Mouse (Mus musculus): ENCODE measurements around the gene Gm11042. TPM values are rescaled to one million over a fixed set of nuclear protein-coding genes. Genes with fewer than 3 reads are reported as not detected.

Gm11042 gene
- polyA plus RNA-seq (2015; fragmentation: Nextera tagmentation; extraction: Ambion mirVana): not detected in 2 replicates

DNA sequence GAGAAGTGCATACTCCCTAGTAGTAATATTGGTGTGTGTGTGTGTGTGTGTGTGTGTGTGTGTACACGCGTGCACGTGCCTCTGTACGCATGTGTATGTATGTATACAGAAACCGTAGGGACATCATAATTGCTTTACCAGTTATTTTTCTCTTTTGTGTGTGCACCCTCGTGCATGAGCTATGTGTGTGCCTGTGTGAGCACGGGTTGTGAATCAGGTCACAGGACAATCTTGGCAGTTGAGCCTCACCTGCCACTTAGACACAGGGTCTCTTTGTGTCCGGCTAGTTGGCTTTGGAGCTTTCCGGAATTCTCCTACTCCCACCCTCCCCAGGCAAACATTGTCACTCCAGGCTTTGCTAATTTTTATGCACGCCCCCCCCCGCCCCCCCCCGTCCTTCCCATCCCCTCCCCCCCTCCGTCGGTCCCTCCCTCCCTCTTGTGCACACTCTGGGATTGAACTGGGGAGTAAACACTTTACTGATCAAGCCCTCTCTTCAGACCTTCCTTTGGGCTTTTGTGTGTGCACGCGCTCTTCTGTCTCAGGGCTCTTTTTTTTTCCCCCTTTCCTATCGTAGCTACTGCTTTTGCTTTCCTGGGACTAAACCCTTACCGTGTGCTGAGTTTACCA lies at the start of gene Gm11042:
Gm11042 (minus strand) TSS at position 51 of the 630 bp plus-strand sequence.
- peak within 1 kb of the TSS; percentile 67 for H3K4me2 ChIP-seq (ENCODE audit: low read depth, low read length)
- no peaks in the 10 kb centered on the region for H3K9me3 ChIP-seq (ENCODE audit: low read length)
- 0 out of 2 replicates have a peak within 1 kb of the TSS, but pooled peaks have one; percentile 37 for H3K9ac ChIP-seq (replicated peaks)
- no peak within 1 kb of the TSS for H3K27ac ChIP-seq (ENCODE audit: low read depth)
- DNase-seq: peak; percentile 15
- WGBS (ENCODE audit: insufficient replicate concordance): 34% methylated on average over 15 of the region's 18 CpGs
- no peaks in the 10 kb centered on the region for H3K4me1 ChIP-seq (ENCODE audit: insufficient read depth)
- no peak for ATAC-seq
- no peaks in the 10 kb centered on the region for H3K36me3 ChIP-seq (replicated peaks; ENCODE audit: insufficient read depth, low read length)
- no peak for TF ChIP-seq CTCF (IDR thresholded peaks at IDR 0.05; ENCODE audit: low read depth)
- TF ChIP-seq EP300 (IDR thresholded peaks at IDR 0.05; ENCODE audit: low read depth): no peak
- no peaks in the 10 kb centered on the region for H3K27me3 ChIP-seq (ENCODE audit: insufficient read depth, low read length)
- H3K4me3 ChIP-seq (ENCODE audit: low read depth, low read length): peak within 1 kb of the TSS; percentile 45

DNA sequence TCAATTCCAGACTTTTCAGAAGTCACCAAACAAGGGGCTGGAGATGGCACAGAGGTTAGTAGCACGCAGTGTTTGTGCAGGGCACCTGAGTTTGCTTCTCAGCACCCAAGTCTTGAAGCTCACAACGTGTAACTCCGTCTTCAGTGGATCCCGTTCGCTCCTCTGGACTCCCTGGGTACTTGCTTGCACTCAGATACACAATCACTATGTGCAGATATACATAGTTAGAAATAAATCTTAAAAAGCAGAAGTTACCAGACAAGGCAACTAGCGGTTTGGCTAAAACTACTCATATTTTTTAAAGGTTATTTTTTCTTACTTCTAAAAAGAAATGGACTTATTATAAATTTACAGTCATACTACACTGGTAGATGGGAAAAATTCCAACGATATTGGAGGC lies 48.3 kb upstream of the Gm11042 start:
- Histone ChIP-seq H3K27me3 (ENCODE audit: insufficient read depth, low read length) (no peaks in the 10 kb centered on the region), H3K4me3 (ENCODE audit: low read depth, low read length) (no peak overlapping the region), H3K4me1 (ENCODE audit: insufficient read depth) (no peaks in the 10 kb centered on the region), H3K4me2 (ENCODE audit: low read depth, low read length) (no peak overlapping the region), H3K36me3 (replicated peaks; ENCODE audit: insufficient read depth, low read length) (no peaks in the 10 kb centered on the region), H3K9me3 (ENCODE audit: low read length) (no peaks in the 10 kb centered on the region), H3K9ac (replicated peaks) (no peak overlapping the region), H3K27ac (ENCODE audit: low read depth) (no peak overlapping the region)
- TF ChIP-seq CTCF (IDR thresholded peaks at IDR 0.05; ENCODE audit: low read depth) (no peak), EP300 (IDR thresholded peaks at IDR 0.05; ENCODE audit: low read depth) (no peak)
- WGBS (ENCODE audit: insufficient replicate concordance): 49% methylated on average over 7 of the region's 7 CpGs
- DNase-seq (no peak), ATAC-seq (no peak)

DNA sequence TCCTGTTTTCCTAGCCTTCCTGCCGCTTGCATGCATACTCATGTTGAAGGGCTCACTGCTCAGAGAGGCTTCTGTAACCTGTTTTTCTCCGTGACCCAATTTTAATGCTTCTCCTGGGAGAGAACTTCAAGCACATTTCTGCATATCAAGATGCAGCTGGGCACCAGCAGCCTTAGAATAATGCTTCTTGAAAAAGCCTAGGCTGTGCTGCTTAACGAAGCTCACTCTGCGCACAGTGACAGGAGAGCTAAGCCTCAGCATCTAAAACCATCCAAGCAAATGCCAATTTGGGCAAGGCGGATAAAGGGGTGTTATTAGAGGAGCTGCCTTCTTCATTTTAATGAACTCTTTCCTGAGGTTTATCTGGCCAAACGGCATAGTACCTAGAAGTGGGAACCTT lies 46.9 kb upstream of the Gm11042 start:
- no peak for TF ChIP-seq CTCF (IDR thresholded peaks at IDR 0.05; ENCODE audit: low read depth)
- no peak overlapping the region for H3K9ac ChIP-seq (replicated peaks)
- no peak overlapping the region for H3K4me3 ChIP-seq (ENCODE audit: low read depth, low read length)
- H3K9me3 ChIP-seq (ENCODE audit: low read length): no peaks in the 10 kb centered on the region
- ATAC-seq (no peak), DNase-seq (no peak)
- no peaks in the 10 kb centered on the region for H3K4me1 ChIP-seq (ENCODE audit: insufficient read depth)
- no peak overlapping the region for H3K27ac ChIP-seq (ENCODE audit: low read depth)
- whole genome bisulfite sequencing (ENCODE audit: insufficient replicate concordance): 79% methylated on average over 6 of the region's 6 CpGs
- H3K27me3 ChIP-seq (ENCODE audit: insufficient read depth, low read length): no peaks in the 10 kb centered on the region
- no peaks in the 10 kb centered on the region for H3K36me3 ChIP-seq (replicated peaks; ENCODE audit: insufficient read depth, low read length)
- no peak overlapping the region for H3K4me2 ChIP-seq (ENCODE audit: low read depth, low read length)

DNA sequence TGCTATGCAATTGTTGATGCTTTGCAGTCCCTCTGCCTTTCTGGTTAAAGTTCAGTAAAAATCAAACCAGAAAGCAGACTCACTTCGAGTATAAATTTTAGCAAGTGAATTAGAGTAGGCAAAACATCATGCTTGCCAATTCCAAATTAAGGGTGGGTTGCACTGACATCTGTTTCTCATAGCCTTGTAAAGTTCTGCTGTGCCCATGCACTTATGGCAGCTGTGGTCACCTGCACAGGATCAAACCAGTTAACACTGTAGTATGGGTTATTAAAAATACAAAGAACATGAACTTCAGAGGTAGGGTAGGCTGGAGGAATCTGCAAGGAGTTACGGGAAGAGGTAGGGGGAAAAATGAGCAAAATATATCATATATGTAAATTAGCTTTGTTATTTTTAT lies 46.3 kb upstream of the Gm11042 start:
- ATAC-seq: no peak
- no peaks in the 10 kb centered on the region for H3K36me3 ChIP-seq (replicated peaks; ENCODE audit: insufficient read depth, low read length)
- 59% methylated on average over 2 of the region's 2 CpGs for WGBS (ENCODE audit: insufficient replicate concordance)

DNA sequence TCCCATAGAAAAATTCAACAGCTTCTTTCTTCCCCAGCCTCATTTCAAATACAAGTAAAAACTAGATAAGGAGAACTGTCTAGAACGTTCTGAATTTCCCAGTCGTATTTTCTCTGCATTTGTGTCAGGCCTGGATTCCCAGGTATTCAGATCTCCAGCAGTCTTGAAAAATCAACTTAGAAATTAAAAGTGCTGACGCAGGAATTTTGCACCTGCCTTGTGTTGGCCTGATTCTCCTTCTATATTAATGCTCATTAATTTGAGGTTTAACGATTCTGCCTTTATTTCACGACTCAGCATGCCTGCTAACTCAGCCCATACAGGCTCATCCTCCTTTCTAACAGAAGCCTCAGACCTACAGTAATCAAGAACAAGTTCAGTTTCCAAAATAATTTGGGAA lies 43.6 kb upstream of the Gm11042 start:
- Histone ChIP-seq H3K4me3 (ENCODE audit: low read depth, low read length) (no peak overlapping the region), H3K4me1 (ENCODE audit: insufficient read depth) (no peaks in the 10 kb centered on the region), H3K36me3 (replicated peaks; ENCODE audit: insufficient read depth, low read length) (no peaks in the 10 kb centered on the region), H3K27me3 (ENCODE audit: insufficient read depth, low read length) (no peaks in the 10 kb centered on the region), H3K27ac (ENCODE audit: low read depth) (no peak overlapping the region), H3K9me3 (ENCODE audit: low read length) (no peaks in the 10 kb centered on the region), H3K9ac (replicated peaks) (no peak overlapping the region), H3K4me2 (ENCODE audit: low read depth, low read length) (no peak overlapping the region)
- no peak for TF ChIP-seq EP300 (IDR thresholded peaks at IDR 0.05; ENCODE audit: low read depth)
- no peak for TF ChIP-seq CTCF (IDR thresholded peaks at IDR 0.05; ENCODE audit: low read depth)
- 77% methylated on average over 5 of the region's 5 CpGs for WGBS (ENCODE audit: insufficient replicate concordance)
- DNase-seq (no peak), ATAC-seq (no peak)

More for the DNA sequence above, 46.3 kb upstream of the Gm11042 start:
- no peaks in the 10 kb centered on the region for H3K9me3 ChIP-seq (ENCODE audit: low read length)
- no peak overlapping the region for H3K4me2 ChIP-seq (ENCODE audit: low read depth, low read length)
- no peaks in the 10 kb centered on the region for H3K27me3 ChIP-seq (ENCODE audit: insufficient read depth, low read length)
- no peak overlapping the region for H3K27ac ChIP-seq (ENCODE audit: low read depth)
- no peak for TF ChIP-seq EP300 (IDR thresholded peaks at IDR 0.05; ENCODE audit: low read depth)
- TF ChIP-seq CTCF (IDR thresholded peaks at IDR 0.05; ENCODE audit: low read depth): no peak
- no peak for DNase-seq
- no peaks in the 10 kb centered on the region for H3K4me1 ChIP-seq (ENCODE audit: insufficient read depth)
- no peak overlapping the region for H3K4me3 ChIP-seq (ENCODE audit: low read depth, low read length)
- H3K9ac ChIP-seq (replicated peaks): no peak overlapping the region

DNA sequence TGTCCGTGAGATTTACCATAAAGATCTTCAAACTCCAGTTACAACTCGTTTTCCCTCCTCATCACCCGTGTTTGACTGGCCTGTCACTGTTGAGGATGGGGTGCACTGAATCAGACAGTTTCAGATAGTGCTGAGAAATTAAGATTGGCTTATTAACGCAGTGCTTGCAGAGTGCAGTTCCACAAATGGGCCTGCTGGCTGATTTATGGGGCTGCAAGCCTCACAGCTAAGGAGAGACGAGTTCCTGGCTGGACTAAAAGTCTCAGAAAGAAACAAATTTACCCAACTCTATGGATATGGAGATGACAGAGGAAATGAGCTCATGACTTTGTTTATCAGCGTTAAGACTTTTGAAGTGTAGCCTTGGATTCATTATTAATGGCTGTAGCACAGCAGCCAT lies 41.6 kb upstream of the Gm11042 start:
- no peaks in the 10 kb centered on the region for H3K9me3 ChIP-seq (ENCODE audit: low read length)
- H3K4me3 ChIP-seq (ENCODE audit: low read depth, low read length): no peak overlapping the region
- DNase-seq (no peak), ATAC-seq (no peak)
- H3K4me1 ChIP-seq (ENCODE audit: insufficient read depth): no peaks in the 10 kb centered on the region
- TF ChIP-seq CTCF (IDR thresholded peaks at IDR 0.05; ENCODE audit: low read depth): no peak
- no peak for TF ChIP-seq EP300 (IDR thresholded peaks at IDR 0.05; ENCODE audit: low read depth)
- H3K27me3 ChIP-seq (ENCODE audit: insufficient read depth, low read length): no peaks in the 10 kb centered on the region
- no peak overlapping the region for H3K4me2 ChIP-seq (ENCODE audit: low read depth, low read length)
- no peaks in the 10 kb centered on the region for H3K36me3 ChIP-seq (replicated peaks; ENCODE audit: insufficient read depth, low read length)
- H3K27ac ChIP-seq (ENCODE audit: low read depth): no peak overlapping the region
- WGBS (ENCODE audit: insufficient replicate concordance): 62% methylated on average over 6 of the region's 6 CpGs
- H3K9ac ChIP-seq (replicated peaks): no peak overlapping the region

Measured in liver, postnatal 0 days (tissue).